Mouse (Mus musculus) megakaryocyte, embryonic 14.5 days (primary cell): ENCODE data around the gene Stub1. TPM values are rescaled to one million over a fixed set of nuclear protein-coding genes. Genes with fewer than 3 reads are reported as not detected.
A peak's percentile ranks its signal among the peaks of the same experiment; 100 is the strongest.
"Not testable (repeated sequence)": the region's sequence is repeated elsewhere in the genome, so short reads cannot be mapped to it uniquely, and the experiment has no call there.

Experiments used
- H3K27me3 ChIP-seq: replicated peaks from 2 replicates; pipeline ENCODE3; 2012; ENCODE audit warnings: inconsistent platforms
- H3K36me3 ChIP-seq: replicated peaks from 2 replicates; pipeline ENCODE3; 2012; ENCODE audit warnings: low read length, inconsistent platforms, mixed read lengths
- H3K4me1 ChIP-seq: 2 replicates; pipeline ENCODE4 v1.6.1; 2012; ENCODE audit warnings: inconsistent platforms
- H3K4me3 ChIP-seq: replicated peaks from 2 replicates; pipeline ENCODE3; 2012; ENCODE audit warnings: moderate library complexity, mild to moderate bottlenecking, inconsistent platforms
- H3K9me3 ChIP-seq: 2 replicates; pipeline ENCODE4 v1.6.1; 2012; ENCODE audit warnings: inconsistent platforms
- FLI1 ChIP-seq: IDR thresholded peaks from 2 replicates; pipeline ENCODE4 v1.6.1; 2012; ENCODE audit warnings: low read length, inconsistent platforms, mixed read lengths
- GATA1 ChIP-seq: IDR thresholded peaks from 3 replicates; pipeline ENCODE4 v1.6.1; 2012; ENCODE audit warnings: mixed read lengths, low read length, inconsistent platforms, borderline replicate concordance
- polyA plus RNA-seq: library from polyadenylated mRNA; stranded (reverse); fragments of >175 nt; gene quantifications from 2 replicates; pipeline ENCODE4 v1.2.3, GENCODE M21; 2012; ENCODE audit warnings: low replicate concordance; ENCODE audit not compliant: insufficient read depth

Gene Stub1
- polyA plus RNA-seq, 1 experiment, result 115 TPM

DNA sequence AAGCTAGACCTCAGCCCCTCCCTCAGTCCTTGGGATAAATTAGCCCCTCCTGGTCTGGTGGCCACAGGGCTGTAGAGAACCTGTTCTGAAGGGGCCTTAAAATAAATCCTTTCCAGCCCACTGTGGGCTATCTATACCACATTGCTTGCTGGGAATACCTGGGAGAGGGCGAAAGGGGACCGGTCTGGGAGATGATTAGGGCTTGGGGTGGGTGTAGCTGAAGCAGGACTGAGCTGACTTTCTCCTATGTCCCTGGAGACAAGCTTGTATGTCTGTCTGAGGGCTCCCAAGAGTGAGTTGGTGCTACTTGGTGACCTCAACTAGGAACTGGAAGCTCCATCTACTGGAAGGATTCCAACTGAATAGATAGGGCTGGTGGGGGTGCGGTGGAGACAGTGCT lies 43.8 kb upstream of the Stub1 start:
- Histone ChIP-seq H3K9me3 (no peaks in the 10 kb centered on the region), H3K4me1 (peaks cover 57% of the 10 kb centered on the region), H3K4me3 (no peak overlapping the region), H3K27me3 (no peaks in the 10 kb centered on the region), H3K36me3 (peaks cover 51% of the 10 kb centered on the region)
- TF ChIP-seq GATA1, result no peak
- no peak for TF ChIP-seq FLI1

DNA sequence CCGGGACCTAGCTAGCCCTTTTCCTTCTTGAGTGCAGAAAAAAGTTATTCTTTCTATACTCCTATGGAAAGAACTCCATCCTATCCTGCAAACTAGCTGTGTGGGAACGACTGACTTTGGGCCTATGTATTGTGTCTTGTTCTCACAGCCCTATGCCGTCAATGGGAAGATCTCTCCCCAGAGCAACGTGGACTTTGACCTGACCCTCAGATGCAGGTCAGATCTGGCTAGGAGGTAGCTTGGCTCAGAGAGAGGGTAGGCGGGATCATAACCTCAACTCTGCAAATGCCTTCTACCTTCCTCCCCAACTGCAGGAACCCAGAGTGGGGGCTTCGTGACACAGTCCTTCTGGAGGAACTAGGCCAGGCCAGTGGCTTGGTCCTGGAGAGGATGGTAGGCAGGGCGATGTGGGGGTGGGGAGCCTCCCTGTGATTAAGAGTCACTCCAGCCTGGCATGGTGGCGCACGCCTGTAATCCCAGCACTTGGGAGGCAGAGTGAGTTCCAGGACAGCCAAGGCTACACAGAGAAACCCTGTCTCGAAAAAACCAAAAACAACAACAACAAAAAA lies 43.2 kb upstream of the Stub1 start:
- H3K36me3 ChIP-seq, result peaks cover 45% of the 10 kb centered on the region
- H3K9me3 ChIP-seq, result no peaks in the 10 kb centered on the region
- TF ChIP-seq GATA1 (no peak), FLI1 (no peak)
- no peaks in the 10 kb centered on the region for H3K27me3 ChIP-seq
- H3K4me3 ChIP-seq, result peak overlapping the region; percentile 100
- peaks cover 62% of the 10 kb centered on the region for H3K4me1 ChIP-seq

DNA sequence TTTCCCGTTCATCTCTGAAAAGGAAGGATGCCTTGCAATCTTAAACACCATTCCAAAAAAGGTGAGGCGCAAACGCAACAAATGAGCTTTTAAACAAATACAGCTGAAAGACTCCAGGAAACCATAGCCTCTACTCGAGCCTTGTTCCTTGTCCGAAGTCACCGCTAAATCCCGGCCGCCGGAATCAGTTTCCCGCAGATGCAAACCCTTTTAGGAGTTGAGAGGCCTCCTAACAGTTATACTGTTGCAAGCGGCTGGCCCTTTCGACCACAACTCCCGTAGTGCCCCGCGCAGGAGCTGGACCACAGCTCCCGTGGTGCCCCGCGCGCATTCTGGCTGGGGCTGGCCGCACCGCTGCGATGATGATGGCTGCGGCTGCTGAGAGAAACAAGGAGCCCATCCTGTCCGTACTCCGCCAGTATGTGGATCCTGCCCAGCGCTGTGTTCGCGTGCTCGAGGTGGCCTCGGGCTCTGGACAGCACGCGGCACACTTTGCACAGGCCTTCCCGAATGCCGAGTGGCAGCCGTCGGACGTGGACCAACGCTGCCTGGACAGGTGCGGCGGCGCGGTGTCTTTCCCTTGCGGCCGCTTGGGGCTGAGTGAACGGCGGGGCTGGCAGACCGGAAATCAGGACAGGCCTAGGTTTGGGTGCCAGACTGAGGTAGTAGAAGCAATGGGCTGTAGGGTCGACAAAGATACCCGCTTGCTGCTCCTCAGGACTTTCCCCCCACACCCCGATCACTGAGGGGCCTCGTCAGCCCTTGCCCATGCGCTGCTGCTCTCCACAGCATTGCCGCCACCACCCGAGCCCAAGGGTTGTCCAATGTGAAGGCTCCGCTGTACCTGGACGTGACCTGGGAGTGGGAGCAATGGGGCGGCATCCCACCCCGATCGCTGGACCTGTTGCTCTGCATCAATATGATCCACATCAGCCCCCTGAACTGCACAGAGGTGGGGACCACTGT lies 42.2 kb upstream of the Stub1 start:
- H3K27me3 ChIP-seq, result no peaks in the 10 kb centered on the region
- TF ChIP-seq GATA1 (no peak), FLI1 (no peak)
- no peaks in the 10 kb centered on the region for H3K9me3 ChIP-seq
- peak overlapping the region; percentile 100 for H3K4me3 ChIP-seq
- H3K4me1 ChIP-seq, result peaks cover 55% of the 10 kb centered on the region
- H3K36me3 ChIP-seq, result peaks cover 35% of the 10 kb centered on the region

DNA sequence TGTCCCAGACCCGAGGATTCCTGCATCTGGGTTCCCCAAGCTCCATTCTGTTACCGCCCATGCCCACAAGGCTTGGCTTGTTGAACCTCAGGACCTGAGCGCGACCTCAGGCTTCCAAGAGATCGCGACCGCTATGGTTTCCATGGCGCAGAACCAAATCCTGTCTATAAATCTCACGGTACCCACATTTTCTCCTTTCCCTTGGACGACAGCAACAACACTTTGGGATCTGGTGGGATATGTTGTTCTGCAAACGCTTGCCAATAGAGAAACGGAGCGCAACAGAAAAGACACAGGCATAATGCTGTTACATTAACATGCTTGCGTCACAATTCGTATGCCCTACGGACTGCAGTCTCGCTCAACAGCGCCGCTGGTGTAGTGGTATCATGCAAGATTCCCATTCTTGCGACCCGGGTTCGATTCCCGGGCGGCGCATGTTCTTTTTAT lies 41.5 kb upstream of the Stub1 start, which contains the start of gene Mettl26:
Gene Mettl26, plus strand, starts transcription at position 354 of the 450 bp plus-strand sequence.
- H3K36me3 ChIP-seq, result peaks cover 28% of the 10 kb centered on the region
- no peaks in the 10 kb centered on the region for H3K27me3 ChIP-seq
- peak within 1 kb of the TSS; percentile 100 for H3K4me3 ChIP-seq
- peaks cover 55% of the 10 kb centered on the region for H3K4me1 ChIP-seq
- H3K9me3 ChIP-seq, result no peaks in the 10 kb centered on the region
- TF ChIP-seq FLI1 (no peak), GATA1 (no peak)

DNA sequence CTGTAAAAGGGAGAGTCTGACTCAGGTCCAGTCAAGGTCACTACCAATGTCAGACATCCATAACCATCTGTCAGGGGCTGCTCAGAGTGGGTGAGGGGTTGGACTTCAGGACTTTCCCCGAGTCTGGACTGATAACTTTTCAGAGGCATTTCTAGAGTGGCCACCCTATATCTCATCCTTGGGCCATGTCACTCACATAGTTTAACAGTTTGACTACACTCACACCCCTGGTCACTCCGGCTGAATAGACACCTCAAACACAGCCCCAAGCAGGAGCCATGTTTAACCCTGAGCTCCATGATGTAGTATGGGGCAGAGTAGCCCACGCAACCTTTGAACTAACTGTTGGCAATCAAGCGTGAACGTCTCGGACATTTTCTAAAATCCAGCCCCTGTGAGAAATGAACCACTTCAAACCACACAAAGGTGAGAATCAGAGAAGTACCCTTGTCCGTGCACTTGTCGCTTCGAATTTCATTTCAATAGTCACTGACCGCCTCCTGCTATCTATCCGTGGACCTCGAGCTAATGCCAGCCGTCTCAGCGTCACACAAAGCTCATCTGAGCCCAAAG lies 41.0 kb upstream of the Stub1 start:
- H3K4me3 ChIP-seq, result peak overlapping the region; percentile 100
- H3K9me3 ChIP-seq, result no peaks in the 10 kb centered on the region
- no peaks in the 10 kb centered on the region for H3K27me3 ChIP-seq
- TF ChIP-seq GATA1, result no peak
- no peak for TF ChIP-seq FLI1
- H3K36me3 ChIP-seq, result peaks cover 23% of the 10 kb centered on the region
- peaks cover 53% of the 10 kb centered on the region for H3K4me1 ChIP-seq

DNA sequence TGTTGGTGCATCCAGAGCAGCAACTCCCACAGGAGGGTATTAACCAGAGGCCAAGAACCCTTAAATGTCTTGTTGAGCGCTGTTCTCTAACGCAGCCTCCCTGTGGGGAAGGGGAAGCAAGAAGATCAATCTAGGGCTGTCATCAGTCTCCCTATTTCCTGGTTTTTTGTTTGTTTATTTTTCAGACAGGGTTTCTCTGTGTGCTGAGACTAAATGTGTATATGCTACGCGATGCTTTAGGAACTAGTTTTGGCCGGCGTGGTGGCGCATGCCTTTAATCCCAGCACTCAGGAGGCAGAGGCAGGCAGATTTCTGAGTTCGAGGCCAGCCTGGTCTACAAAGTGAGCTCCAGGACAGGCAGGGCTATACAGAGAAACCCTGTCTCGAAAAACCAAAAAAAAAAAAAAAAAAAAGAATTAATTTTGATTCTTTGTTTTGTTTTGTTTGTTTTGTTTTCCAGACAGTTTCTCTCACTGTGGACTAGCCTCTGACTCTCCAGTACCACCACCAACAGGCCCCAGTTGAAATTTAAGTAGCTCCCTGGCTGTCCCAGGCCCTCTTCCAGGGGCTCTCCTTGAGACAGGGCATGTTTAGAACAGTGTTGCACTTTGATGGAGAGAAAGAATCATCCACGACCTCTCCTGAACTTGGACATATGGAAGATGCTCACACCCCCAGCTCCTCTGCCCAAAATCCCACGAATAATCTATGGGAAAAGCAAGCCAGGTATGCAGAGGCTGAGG lies 40.4 kb upstream of the Stub1 start:
- TF ChIP-seq FLI1 (no peak), GATA1 (no peak)
- Histone ChIP-seq H3K4me1 (peaks cover 55% of the 10 kb centered on the region), H3K27me3 (no peaks in the 10 kb centered on the region), H3K9me3 (no peaks in the 10 kb centered on the region), H3K4me3 (peak overlapping the region; percentile 100), H3K36me3 (peaks cover 16% of the 10 kb centered on the region)

DNA sequence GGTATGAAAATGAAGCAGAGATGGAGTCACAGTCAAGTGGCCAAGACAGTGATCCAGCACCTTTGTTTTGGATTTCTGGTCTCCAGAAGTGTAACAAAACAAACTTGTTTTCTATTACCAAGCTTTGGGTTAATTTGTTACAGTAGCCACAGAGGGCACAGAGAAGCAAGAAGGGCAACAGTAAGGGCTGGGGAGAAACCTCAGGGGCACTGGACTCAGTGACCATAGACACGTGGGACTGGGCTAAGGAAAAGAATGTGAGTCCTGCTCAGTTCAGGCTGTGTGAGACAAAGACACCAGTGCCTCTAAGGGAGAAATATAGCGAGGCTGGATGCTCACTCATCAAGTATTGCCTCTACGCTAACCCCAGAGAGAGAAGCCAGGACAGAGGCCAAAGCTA lies 39.5 kb upstream of the Stub1 start:
- H3K4me3 ChIP-seq, result no peak overlapping the region
- peaks cover 64% of the 10 kb centered on the region for H3K4me1 ChIP-seq
- TF ChIP-seq GATA1 (no peak), FLI1 (no peak)
- H3K36me3 ChIP-seq, result peaks cover 7% of the 10 kb centered on the region
- no peaks in the 10 kb centered on the region for H3K27me3 ChIP-seq
- no peaks in the 10 kb centered on the region for H3K9me3 ChIP-seq

DNA sequence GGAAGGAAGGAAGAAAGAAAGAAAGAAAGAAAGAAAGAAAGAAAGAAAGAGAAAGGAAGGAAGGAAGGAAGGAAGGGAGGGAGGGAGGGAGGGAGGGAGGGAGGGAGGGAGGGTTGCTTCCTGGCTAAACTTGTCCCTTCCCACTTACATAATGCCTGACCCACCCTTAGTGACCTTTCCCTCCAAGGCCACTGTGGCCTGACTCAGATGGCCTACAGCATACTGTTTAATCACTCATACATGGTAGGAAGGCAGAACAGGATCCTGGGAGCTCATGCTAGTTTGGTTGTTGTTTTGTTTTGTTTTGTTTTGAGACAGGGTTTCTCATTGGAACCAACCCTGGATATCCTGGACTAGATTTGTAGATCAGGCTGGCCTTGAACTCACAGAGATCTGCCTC lies 38.4 kb upstream of the Stub1 start:
- H3K4me3 ChIP-seq, H3K9me3 ChIP-seq, H3K27me3 ChIP-seq, H3K36me3 ChIP-seq: not testable (repeated sequence)
- H3K4me1 ChIP-seq, result peaks cover 68% of the 10 kb centered on the region

DNA sequence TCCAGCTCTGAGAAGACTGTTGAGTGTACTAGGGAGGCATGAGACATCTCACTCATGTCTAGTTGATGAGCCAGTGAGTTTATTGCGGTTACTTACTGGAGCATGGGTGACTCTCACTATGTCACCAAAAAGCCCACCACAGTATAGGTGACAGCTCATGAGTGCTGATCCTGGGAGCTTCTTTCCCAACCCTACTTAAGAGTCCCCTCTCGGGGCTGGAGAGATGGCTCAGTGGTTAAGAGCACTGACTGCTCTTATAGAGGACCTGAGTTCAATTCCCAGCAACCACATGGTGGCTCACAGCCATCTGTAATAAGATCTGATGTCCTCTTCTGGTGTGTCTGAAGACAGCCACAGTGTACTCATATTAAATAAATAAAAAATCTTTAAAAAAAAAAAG lies 36.8 kb upstream of the Stub1 start:
- Histone ChIP-seq H3K27me3 (no peaks in the 10 kb centered on the region), H3K9me3 (no peaks in the 10 kb centered on the region), H3K36me3 (peaks cover 8% of the 10 kb centered on the region), H3K4me1 (peaks cover 67% of the 10 kb centered on the region), H3K4me3 (no peak overlapping the region)
- TF ChIP-seq GATA1 (no peak), FLI1 (no peak)
